ENCODE assay signal across 19 mouse cellular contexts in the genomic region with DNA sequence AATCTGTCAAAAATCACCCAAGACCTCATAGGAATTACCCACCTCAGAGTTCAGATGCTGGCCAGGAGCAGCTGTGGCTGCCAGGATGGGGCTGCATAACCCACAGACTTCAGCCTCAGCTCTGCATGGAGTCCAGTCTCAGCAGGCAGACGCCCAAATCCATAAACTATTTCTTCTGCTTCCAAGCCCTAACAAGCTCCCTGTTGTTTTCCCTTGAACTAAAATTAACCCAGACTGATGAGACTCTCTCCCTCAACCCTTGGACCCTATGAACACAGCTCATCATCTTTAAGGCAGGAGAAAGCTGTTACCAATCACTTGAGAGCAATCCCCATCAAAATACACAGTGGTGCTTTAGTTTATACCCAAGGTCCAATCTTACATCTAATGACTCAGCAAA.
"Had no signal": no experiment of that assay in that cellular context is flagged by ENCODE, and none has a peak within 500 bp of the region (broad histone marks: within the 10 kb centered on the region; RNA-seq: fewer than 3 reads in every experiment).

No protein-coding gene starts in this region.

- H3K27me3 ChIP-seq: midbrain, embryonic 12.5 days; neural tube, embryonic 13.5 days; neural tube, embryonic 15.5 days had no signal

- H3K9me3 ChIP-seq: midbrain, embryonic 10.5 days; midbrain, embryonic 12.5 days; neural tube, embryonic 13.5 days; neural tube, embryonic 15.5 days had no signal

- H3K4me3 ChIP-seq: midbrain, embryonic 10.5 days; midbrain, embryonic 12.5 days; myocyte; neural tube, embryonic 13.5 days; neural tube, embryonic 15.5 days had no signal

- H3K4me2 ChIP-seq: lung, embryonic 14.5 days; midbrain, embryonic 12.5 days; neural tube, embryonic 13.5 days; neural tube, embryonic 15.5 days had no signal

- DNase-seq: lung, adult 18-20 months; lung, embryonic 14.5 days; lung, postnatal 10 days; lung, postnatal 4 days; midbrain, embryonic 14.5 days; retina, postnatal 1 day; right cerebral cortex, adult 18-20 months; right cerebral cortex, postnatal 25 days; right cerebral cortex, postnatal 4 days; spleen, adult 18-20 months; thymus, adult 18-20 months; thymus, postnatal 14 days; thymus, postnatal 36 days had no signal

- H3K27ac ChIP-seq: midbrain, embryonic 10.5 days; midbrain, embryonic 12.5 days; neural tube, embryonic 13.5 days; neural tube, embryonic 15.5 days had no signal

- H3K4me1 ChIP-seq: midbrain, embryonic 10.5 days; midbrain, embryonic 12.5 days; neural tube, embryonic 13.5 days; neural tube, embryonic 15.5 days had no signal

- ATAC-seq: midbrain, embryonic 16.5 days had no signal

- H3K9ac ChIP-seq: lung, embryonic 14.5 days; midbrain, embryonic 12.5 days; neural tube, embryonic 13.5 days; neural tube, embryonic 15.5 days had no signal
